Mouse (Mus musculus) ES-Bruce4 (cell line): ENCODE measurements around the gene Mta2. TPM values are rescaled to one million over a fixed set of nuclear protein-coding genes. Genes with fewer than 3 reads are reported as not detected.

Source experiments
- H3K27ac ChIP-seq: 2 replicates; pipeline ENCODE4 v1.5.1; 2012; ENCODE audit warnings: low read length, inconsistent platforms; ENCODE audit not compliant: insufficient read depth
- H3K27me3 ChIP-seq: 2 replicates; pipeline ENCODE4 v1.6.1; 2012; ENCODE audit warnings: mild to moderate bottlenecking, low read length, inconsistent platforms; ENCODE audit not compliant: control insufficient read depth, poor library complexity, insufficient read depth, severe bottlenecking
- H3K36me3 ChIP-seq: 2 replicates; pipeline ENCODE4 v1.6.1; 2012; ENCODE audit warnings: inconsistent platforms, mild to moderate bottlenecking, low read length, moderate library complexity; ENCODE audit not compliant: control insufficient read depth, poor library complexity, insufficient read depth, severe bottlenecking
- H3K4me1 ChIP-seq: one replicate; pipeline ENCODE4 v1.8.1; 2011; ENCODE audit warnings: low read length; ENCODE audit not compliant: control insufficient read depth, insufficient read depth
- H3K4me3 ChIP-seq: 2 replicates; pipeline ENCODE4 v1.5.1; 2011; ENCODE audit warnings: low read depth, mild to moderate bottlenecking, low read length
- H3K9ac ChIP-seq: 2 replicates; pipeline ENCODE4 v1.6.1; 2012; ENCODE audit warnings: low read depth, mild to moderate bottlenecking, inconsistent platforms; ENCODE audit not compliant: poor library complexity, severe bottlenecking
- H3K9me3 ChIP-seq: replicated peaks from 2 replicates; pipeline ENCODE4 v1.6.1; 2012; ENCODE audit warnings: mild to moderate bottlenecking, low read length, inconsistent platforms; ENCODE audit not compliant: control insufficient read depth, poor library complexity, insufficient read depth, severe bottlenecking
- CTCF ChIP-seq: IDR thresholded peaks from one replicate; pipeline ENCODE4 v1.8.1; 2011; ENCODE audit warnings: low read depth, low read length
- EP300 ChIP-seq: IDR thresholded peaks from 2 replicates; pipeline ENCODE4 v1.6.1; 2011; ENCODE audit warnings: low read depth, low read length; ENCODE audit not compliant: insufficient read depth
- POLR2A ChIP-seq: IDR thresholded peaks from one replicate; pipeline ENCODE4 v1.8.1; 2011; ENCODE audit warnings: low read length; ENCODE audit not compliant: insufficient read depth
- polyA plus RNA-seq: library from polyadenylated mRNA; stranded (reverse); fragments of >200 nt; gene quantifications from 2 replicates; pipeline ENCODE4 v1.2.4, GENCODE M21; 2011; ENCODE audit warnings: low read depth; ENCODE audit not compliant: missing spikeins, insufficient read depth, insufficient read length

Mta2 gene
- polyA plus RNA-seq, 1 experiment = 108 TPM

DNA sequence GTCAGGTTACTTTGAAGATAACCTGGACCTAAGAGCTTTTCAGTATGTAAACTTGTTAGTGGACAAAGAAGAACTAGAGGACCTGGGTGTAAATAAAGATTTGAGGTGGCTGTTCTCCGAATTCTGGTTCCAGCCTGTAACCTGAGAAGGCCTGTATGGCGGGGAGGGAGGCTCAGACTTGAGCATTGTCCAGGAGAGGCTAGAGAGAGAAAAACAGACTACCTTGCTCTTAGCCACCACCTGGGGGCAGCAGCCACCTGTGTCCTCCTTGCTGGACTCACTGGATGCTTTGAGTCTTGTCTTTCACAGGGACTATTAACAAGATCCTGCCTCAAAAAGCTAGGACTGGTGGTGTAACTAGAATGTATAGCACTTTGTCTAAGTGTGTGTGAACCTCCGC is 34.9 kb downstream of the Mta2 start:
- Histone ChIP-seq H3K4me1 (peaks cover 1% of the 10 kb centered on the region), H3K9me3 (no peaks in the 10 kb centered on the region), H3K27ac (peak overlapping the region; percentile 70), H3K9ac (no peak overlapping the region), H3K36me3 (peaks cover 81% of the 10 kb centered on the region), H3K27me3 (no peaks in the 10 kb centered on the region), H3K4me3 (no peak overlapping the region)
- TF ChIP-seq EP300 (0 out of 2 replicates have a peak, but pooled peaks have one; percentile 8), POLR2A (no peak), CTCF (peak; percentile 86)

DNA sequence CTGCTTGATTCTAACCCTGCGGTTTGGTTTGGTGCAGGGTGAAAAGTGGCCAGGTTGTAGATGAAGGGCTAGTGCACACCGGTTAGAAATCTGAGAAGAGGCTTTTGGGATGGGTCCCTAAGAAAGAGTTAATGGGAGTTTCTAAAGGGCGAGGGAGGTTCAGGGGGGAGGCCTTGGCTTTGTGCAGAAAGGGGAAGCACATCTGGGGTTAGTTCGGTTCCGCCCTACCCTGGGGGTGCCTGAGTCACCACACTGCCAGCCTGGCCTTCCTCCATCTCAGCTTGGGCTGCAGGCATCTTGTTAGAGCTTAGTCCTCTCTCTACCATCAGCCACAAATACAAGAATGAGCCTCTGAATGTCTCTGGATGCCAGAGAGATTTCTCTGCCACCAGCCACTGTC is 39.1 kb downstream of the Mta2 start:
- Histone ChIP-seq H3K27me3 (no peaks in the 10 kb centered on the region), H3K27ac (peak overlapping the region; percentile 55), H3K4me1 (peaks cover 3% of the 10 kb centered on the region), H3K9ac (no peak overlapping the region), H3K9me3 (no peaks in the 10 kb centered on the region), H3K4me3 (no peak overlapping the region), H3K36me3 (peaks cover 40% of the 10 kb centered on the region)
- TF ChIP-seq EP300 (no peak), CTCF (no peak), POLR2A (no peak)

GRCm38 (mm10) chr19:8981450-8982168 is 39.9 kb downstream of the Mta2 start:
- Histone ChIP-seq H3K4me1 (peaks cover 3% of the 10 kb centered on the region), H3K27me3 (no peaks in the 10 kb centered on the region), H3K9ac (no peak overlapping the region), H3K27ac (no peak overlapping the region), H3K9me3 (no peaks in the 10 kb centered on the region), H3K36me3 (peaks cover 34% of the 10 kb centered on the region), H3K4me3 (no peak overlapping the region)
- TF ChIP-seq CTCF = no peak
- TF ChIP-seq POLR2A = no peak
- no peak for TF ChIP-seq EP300

- H3K4me1 ChIP-seq = peaks cover 3% of the 10 kb centered on the region
- H3K9ac ChIP-seq = no peak overlapping the region
- no peak overlapping the region for H3K4me3 ChIP-seq
- no peaks in the 10 kb centered on the region for H3K27me3 ChIP-seq
- peaks cover 25% of the 10 kb centered on the region for H3K36me3 ChIP-seq
- peak overlapping the region; percentile 47; the same call in 1 of the 2 replicates for H3K27ac ChIP-seq
- TF ChIP-seq CTCF (no peak), EP300 (no peak), POLR2A (no peak)
- H3K9me3 ChIP-seq = no peaks in the 10 kb centered on the region
Measured at GRCm38 (mm10) chr19:8982303-8983149, 40.9 kb downstream of the Mta2 start.

DNA sequence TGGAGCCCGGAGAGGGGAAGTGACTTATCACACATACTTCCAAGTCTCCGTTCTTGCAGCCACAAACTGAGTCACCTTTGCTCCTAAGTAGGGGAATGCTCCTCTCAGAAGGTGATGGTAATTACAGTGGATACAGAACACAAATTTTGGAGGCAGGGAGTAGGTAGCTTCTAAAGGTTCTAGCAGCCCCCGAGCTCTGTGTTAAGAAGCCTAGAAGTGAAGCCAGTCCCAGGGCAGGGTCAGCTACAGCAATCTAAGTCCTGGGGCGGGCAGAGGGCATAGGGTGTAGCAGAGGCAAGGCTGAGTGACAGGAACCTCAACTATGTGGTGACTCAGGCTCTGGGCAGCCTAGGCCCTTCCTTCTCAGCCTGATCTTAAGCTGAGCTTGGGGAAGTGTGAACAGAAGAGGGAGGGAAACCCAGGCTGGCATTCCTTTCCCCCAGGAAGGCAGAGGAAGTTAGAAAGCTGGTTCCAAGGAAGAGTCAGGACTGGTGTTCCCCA is 41.5 kb downstream of the Mta2 start:
- peaks cover 3% of the 10 kb centered on the region for H3K4me1 ChIP-seq
- no peaks in the 10 kb centered on the region for H3K9me3 ChIP-seq
- no peak overlapping the region for H3K27ac ChIP-seq
- no peak overlapping the region for H3K9ac ChIP-seq
- TF ChIP-seq POLR2A = no peak
- no peak for TF ChIP-seq EP300
- no peak for TF ChIP-seq CTCF
- H3K4me3 ChIP-seq = no peak overlapping the region
- no peaks in the 10 kb centered on the region for H3K27me3 ChIP-seq
- H3K36me3 ChIP-seq = peaks cover 18% of the 10 kb centered on the region
